Mouse (Mus musculus): ENCODE measurements around the gene Bcl7a.

GRCm38 (mm10) chr5:123326751-123327148, 16.9 kb upstream of the Bcl7a start:
- TF ChIP-seq CTCF (IDR thresholded peaks at IDR 0.05), result no peak
- no peak for TF ChIP-seq EP300 (IDR thresholded peaks at IDR 0.05)

Measured in lung, postnatal 0 days (tissue).